Mouse (Mus musculus): ENCODE data around the gene Map3k10. TPM values are rescaled to one million over a fixed set of nuclear protein-coding genes. Genes with fewer than 3 reads are reported as not detected.

Gene Map3k10
- total RNA-seq (2012; rRNA removed): 15.0 and 16.7 TPM in 2 replicates
- total RNA-seq (2014; rRNA removed): 7.2 and 7.8 TPM in 2 replicates
- polyA plus RNA-seq (2012; ENCODE audit: insufficient read length, low read depth): 7.6 and 8.2 TPM in 2 replicates

DNA sequence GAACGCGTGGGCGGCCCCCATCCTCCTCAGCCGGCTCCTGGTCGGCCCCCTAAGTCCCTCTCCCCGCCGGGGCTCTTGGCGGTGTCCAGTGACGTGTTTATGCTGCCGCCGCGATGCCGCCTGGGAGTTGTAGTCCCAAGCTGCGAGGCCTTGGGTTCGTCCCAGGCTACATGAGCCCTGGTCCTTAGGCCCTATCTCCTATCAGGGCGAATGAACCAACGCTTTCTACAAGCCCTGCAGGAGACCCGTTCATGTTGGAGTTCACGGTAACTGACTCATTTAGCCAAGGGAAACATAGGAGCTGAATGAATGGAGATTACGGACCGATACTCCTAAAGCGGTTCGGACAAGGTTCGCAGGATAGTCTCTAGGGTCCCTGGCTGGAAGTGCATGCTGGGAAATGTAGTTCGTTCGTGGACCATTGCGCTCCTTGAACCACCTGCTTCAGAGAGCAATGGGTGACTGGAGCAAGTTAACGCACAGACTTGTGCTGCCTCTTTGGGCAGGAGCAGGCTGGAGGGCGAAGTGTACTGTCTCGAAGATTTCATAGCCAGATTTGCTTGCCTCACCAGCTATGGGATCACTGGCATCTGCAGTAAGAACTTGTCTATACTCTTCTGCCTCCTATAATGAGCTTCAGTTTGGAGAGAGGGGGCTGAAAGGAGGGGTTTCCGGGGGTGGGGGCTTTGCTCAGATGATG is at the start of gene Map3k10:
TSS of gene Map3k10 (minus strand) at position 77 of the 700 bp plus-strand sequence.
- Histone ChIP-seq H3K4me3 (replicated peaks in 1 of 3; ENCODE audit: low read depth in 2 of 3, low read length in 2 of 3, poor library complexity in 1 of 3) (peak within 1 kb of the TSS; percentile 64 to 77 (median 77)), H3K9me3 (replicated peaks; ENCODE audit: low read length) (no peaks in the 10 kb centered on the region), H3K27ac (ENCODE audit: insufficient read depth, low read depth) (peak within 1 kb of the TSS; percentile 80), H3K9ac (ENCODE audit: insufficient read depth, low read depth) (peak within 1 kb of the TSS; percentile 71), H3K36me3 (replicated peaks in 1 of 2; ENCODE audit: control insufficient read depth in 1 of 2, insufficient read depth in 1 of 2, low read length in 1 of 2) (peaks cover 4 to 24% of the 10 kb centered on the region in 2 experiments), H3K4me1 (ENCODE audit: control insufficient read depth in 1 of 2, insufficient read depth in 2 of 2) (peaks cover 12 to 38% of the 10 kb centered on the region in 2 experiments), H3K79me2 (replicated peaks; ENCODE audit: control insufficient read depth, extremely low read depth, insufficient read depth, poor library complexity, severe bottlenecking) (no peaks in the 10 kb centered on the region), H3K4me2 (ENCODE audit: insufficient read depth, low read depth, poor library complexity, severe bottlenecking) (peak within 1 kb of the TSS; percentile 98), H3K27me3 (replicated peaks) (no peaks in the 10 kb centered on the region)
- TF ChIP-seq MXI1 (IDR thresholded peaks at IDR 0.05; ENCODE audit: low read depth, low read length) (peak; percentile 50; the same call in 1 of the 2 replicates), E2F4 (IDR thresholded peaks at IDR 0.05; ENCODE audit: insufficient replicate concordance, low read depth, low read length) (no peak), CHD1 (IDR thresholded peaks at IDR 0.05; ENCODE audit: low read depth, low read length) (no peak), CHD2 (IDR thresholded peaks at IDR 0.05; ENCODE audit: low read length) (no peak), KAT2A (IDR thresholded peaks at IDR 0.05; ENCODE audit: insufficient replicate concordance, low read length) (peak; percentile 92), MAX (IDR thresholded peaks at IDR 0.05; ENCODE audit: low read length) (peak; percentile 58; the same call in 1 of the 2 replicates), ELF1 (IDR thresholded peaks at IDR 0.05; ENCODE audit: low read depth, low read length) (peak; percentile 35; the same call in 1 of the 2 replicates), RCOR1 (conservative IDR thresholded peaks at IDR 0.05; ENCODE audit: low read depth, low read length) (no peak), CTCF (conservative IDR thresholded peaks at IDR 0.05 in 1 of 2, IDR thresholded peaks at IDR 0.05 in 1 of 2; ENCODE audit: low read depth in 2 of 2, low read length in 2 of 2) (no peak), MEF2A (IDR thresholded peaks at IDR 0.05; ENCODE audit: borderline replicate concordance, low read depth, low read length) (no peak), NRF1 (IDR thresholded peaks at IDR 0.05; ENCODE audit: low read depth, low read length) (peak; percentile 28; the same call in 1 of the 2 replicates), BHLHE40 (IDR thresholded peaks at IDR 0.05; ENCODE audit: low read depth, low read length) (no peak), TBP (conservative IDR thresholded peaks at IDR 0.05; ENCODE audit: low read depth, low read length) (peak; percentile 66; the same call in 1 of the 2 replicates), ETS1 (conservative IDR thresholded peaks at IDR 0.05; ENCODE audit: low read depth, low read length) (no peak), ZC3H11A (IDR thresholded peaks at IDR 0.05; ENCODE audit: low read depth, low read length) (no peak), NELFE (IDR thresholded peaks at IDR 0.05; ENCODE audit: low read depth, low read length) (peak; percentile 16; the same call in 1 of the 2 replicates), ZMIZ1 (IDR thresholded peaks at IDR 0.05; ENCODE audit: low read depth, low read length) (peak; percentile 55; the same call in 1 of the 2 replicates), UBTF (IDR thresholded peaks at IDR 0.05; ENCODE audit: low read depth, low read length) (no peak), PAX5 (IDR thresholded peaks at IDR 0.05; ENCODE audit: low read length) (no peak), POLR2AphosphoS2 (IDR thresholded peaks at IDR 0.05; ENCODE audit: low read depth, low read length) (no peak), TCF12 (IDR thresholded peaks at IDR 0.05; ENCODE audit: low read depth, low read length) (peak; percentile 60; the same call in 1 of the 2 replicates), JUND (conservative IDR thresholded peaks at IDR 0.05; ENCODE audit: low read depth, low read length) (no peak), MYC (IDR thresholded peaks at IDR 0.05; ENCODE audit: low read depth, low read length) (peak; percentile 94), POLR2A (IDR thresholded peaks at IDR 0.05; ENCODE audit: low read depth, low read length) (peak; percentile 64; the same call in 1 of the 2 replicates), HCFC1 (IDR thresholded peaks at IDR 0.05; ENCODE audit: low read depth, low read length) (peak; percentile 95), MAZ (IDR thresholded peaks at IDR 0.05; ENCODE audit: low read depth, low read length) (peak; percentile 74), GABPA (IDR thresholded peaks at IDR 0.05; ENCODE audit: insufficient replicate concordance, low read depth, low read length) (peak; percentile 16; the same call in 1 of the 2 replicates), IRF4 (IDR thresholded peaks at IDR 0.05; ENCODE audit: low read depth, low read length) (peak; percentile 37; the same call in 1 of the 2 replicates), SIN3A (IDR thresholded peaks at IDR 0.05; ENCODE audit: low read length) (peak; percentile 61), ZNF384 (IDR thresholded peaks at IDR 0.05; ENCODE audit: low read depth, low read length) (no peak)
- in situ Hi-C loops (cut with MboI; ENCODE audit: low pct_ligation_motif_present, low pct_unique_long_range_greater_than_20kb, low sequenced_read_pairs) (no loop called here), dilution Hi-C loops (cut with MboI; ENCODE audit: extremely low pct_ligation_motif_present, extremely low pct_unique_long_range_greater_than_20kb, low sequenced_read_pairs) (no loop called here)
- DNase-seq (ENCODE audit: extremely low read depth): peak; percentile 93
